Mouse (Mus musculus) gastrocnemius, postnatal 10 days (tissue): Measurements from ENCODE around the gene Prr14l. TPM values are rescaled to one million over a fixed set of nuclear protein-coding genes. Genes with fewer than 3 reads are reported as not detected.
"Not testable (repeated sequence)": the region's sequence is repeated elsewhere in the genome, so short reads cannot be mapped to it uniquely, and the experiment has no call there.

Experiments used
- DNase-seq: peaks from one replicate; pipeline ENCODE4 v3.0.0; 2021; ENCODE audit warnings: mixed read lengths
- long read RNA-seq, 2 experiments: library from polyadenylated mRNA; stranded (forward); transcript quantifications; one replicate each; pipeline ENCODE4 v2.0.0; 2021
- total RNA-seq, 2 experiments: library from RNA; stranded (reverse); gene quantifications; 2 replicates each; pipeline ENCODE4 v1.2.3; 2021

The Prr14l gene
- total RNA-seq = 10 to 100 TPM in 1 of 2 experiments, 1 to 10 TPM in 1; 8.2 to 10.0 TPM
- long read RNA-seq, experiment 1, partial matches to known transcripts = 0 of 1 reads
- long read RNA-seq, experiment 1, other reads (novel, unspliced or antisense) = 1 of 1 reads
- long read RNA-seq, experiment 2 = 0 reads

DNA sequence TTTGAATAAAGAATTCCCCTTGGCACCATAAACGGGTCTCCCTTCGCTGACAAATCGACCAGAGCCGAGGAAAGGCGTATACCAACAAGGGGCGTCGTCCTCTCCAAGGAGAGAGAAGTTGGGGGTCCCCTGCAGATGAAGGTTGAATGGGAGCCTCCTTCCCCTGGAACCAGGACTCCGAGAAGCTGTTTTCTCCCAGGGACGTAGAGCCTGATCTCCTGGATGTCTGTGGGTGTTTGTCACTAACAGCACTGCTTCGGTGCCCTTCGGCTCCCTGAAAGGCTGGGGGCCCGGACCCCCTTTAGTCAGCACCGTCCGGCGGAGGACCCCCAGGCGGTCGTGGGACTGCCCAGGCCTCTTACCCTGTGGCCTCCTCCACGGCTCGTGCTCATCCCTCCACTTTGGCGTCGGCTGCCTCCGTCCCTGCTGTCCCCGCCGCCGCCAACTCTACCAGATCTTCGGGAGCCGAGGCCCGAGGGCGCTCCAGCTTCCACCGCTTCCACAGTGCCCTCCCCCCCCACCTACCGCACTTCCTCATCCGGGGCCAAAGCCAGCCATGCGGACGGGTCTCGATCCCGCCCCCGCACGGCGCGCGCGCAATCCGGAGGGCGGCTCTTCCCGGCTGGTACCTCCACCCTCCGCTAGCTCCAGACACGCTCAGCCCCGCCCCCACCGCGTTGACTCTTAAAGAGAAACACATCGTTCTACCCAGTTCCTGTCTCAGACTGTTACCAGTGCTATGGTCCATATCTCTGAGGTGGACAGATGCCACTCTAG, at the start of gene Prr14l:
Gene Prr14l (minus strand): TSS at position 526 of the 777 bp plus-strand sequence.
- peak; percentile 100 for DNase-seq

DNA sequence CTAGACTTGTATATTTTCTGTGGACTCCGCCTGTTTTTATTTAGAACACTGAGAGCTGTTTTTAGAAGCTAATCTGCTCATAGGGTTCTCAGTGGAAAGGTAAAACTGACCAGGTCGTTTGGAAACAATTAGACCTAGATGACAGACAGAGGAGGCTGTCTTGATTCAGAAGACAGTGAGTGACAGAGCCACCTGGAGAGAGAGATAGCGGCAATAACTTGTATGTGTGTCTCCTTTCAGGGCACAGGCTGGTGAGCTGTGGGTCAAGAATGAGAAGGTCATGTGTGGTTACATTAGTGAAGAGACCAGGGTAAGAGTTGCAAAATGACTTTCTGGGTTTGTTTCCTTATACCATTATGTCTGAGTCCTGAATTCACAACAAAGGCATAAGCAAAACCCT, 32.7 kb upstream of the Prr14l start:
- no peak for DNase-seq

DNA sequence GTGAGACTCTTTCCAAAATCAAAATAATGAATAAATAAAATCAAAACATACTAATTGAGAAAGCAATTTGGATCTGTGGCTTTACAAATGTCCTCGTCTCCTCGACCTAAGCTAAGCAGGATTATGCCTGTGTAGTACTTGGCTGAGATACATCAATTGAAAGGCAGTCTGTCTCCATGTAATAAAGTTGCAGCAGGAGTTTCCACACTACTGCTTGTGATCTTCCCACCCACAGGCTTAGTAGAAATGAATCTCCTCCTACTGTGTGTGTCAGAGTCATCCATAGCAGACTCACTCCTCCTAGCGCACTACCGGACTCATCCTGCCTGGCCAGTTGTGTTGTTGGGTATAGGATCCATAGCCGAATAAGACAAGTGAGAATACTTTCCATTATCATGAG, 18.3 kb upstream of the Prr14l start:
- no peak for DNase-seq

DNA sequence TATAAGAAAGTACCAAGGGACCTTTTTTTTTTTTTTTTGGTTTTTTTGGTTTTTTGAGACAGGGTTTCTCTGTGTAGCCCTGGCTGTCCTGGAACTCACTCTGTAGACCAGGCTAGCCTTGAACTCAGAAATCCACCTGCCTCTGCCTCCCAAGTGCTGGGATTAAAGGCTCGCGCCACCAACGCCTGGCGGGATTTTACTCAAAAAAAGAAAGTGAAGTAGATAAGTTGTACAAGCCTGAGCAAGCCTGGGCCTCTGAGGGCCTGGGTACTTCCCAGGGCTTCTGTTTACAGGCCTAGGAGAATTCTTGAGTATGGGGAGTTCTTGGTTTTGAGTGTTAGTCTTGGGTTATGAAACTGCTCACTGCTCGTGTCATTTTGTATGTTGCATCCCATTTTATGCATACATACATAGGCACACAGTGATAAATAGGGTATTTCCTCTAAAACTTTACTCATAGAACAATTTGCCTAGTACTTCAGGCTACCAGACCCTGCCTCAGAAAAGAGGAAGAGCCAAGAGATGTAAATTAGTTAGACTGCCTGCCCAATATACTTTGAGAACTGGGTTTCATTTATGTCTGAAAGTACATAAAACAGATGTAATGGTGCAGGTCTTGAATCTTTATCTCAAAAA, 15.5 kb upstream of the Prr14l start:
- no peak for DNase-seq

DNA sequence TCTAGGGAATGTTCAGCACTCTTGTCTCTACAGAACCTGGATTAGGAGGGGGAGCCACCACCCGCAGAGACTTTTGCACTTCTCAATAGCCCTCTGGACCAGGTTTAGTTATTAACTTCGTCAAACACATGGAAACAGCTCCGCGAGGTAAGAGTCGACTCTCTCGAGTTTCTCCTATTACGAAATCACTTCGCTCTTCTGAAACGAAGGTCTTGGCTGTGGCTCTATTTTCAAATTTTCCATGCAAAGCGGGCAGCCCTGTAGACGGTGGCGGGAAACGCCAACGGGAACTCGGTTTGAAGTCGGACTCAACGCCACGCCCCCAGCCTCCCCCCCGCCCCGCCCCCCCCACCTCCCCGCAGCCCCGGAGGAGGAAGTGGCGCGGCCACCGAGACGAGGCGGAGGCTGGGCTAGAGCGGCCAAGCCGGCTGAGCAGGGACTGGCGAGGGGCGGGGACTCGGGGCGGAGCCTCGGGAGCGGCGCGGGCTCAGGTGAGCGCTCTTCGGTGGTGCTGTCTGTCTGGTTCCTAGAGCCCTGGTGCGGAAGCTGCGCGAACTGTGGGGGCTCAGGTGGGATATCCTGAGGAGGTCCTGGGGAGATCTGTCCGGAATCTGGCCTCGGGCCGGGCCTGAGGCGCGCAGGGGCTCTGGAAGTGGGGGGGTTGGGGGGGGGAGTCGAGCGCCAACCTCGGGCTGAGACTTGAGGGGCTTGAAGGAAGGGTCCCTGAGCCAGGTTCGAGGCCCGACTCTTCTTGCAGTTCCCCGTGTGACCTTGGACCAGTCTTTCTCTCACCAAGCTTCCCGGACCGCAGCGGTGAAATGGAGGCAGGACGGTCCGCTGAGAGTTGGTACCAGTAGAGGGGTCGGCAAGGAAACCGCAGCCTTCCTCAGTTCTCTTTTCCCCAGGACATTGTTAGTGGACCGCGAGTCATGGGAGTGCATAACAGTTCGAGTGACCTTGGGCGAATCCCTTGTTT, 9.5 kb upstream of the Prr14l start, which contains the start of gene Depdc5:
Gene Depdc5 (plus strand): TSS at position 449 of the 976 bp plus-strand sequence.
- DNase-seq = peak; percentile 91

DNA sequence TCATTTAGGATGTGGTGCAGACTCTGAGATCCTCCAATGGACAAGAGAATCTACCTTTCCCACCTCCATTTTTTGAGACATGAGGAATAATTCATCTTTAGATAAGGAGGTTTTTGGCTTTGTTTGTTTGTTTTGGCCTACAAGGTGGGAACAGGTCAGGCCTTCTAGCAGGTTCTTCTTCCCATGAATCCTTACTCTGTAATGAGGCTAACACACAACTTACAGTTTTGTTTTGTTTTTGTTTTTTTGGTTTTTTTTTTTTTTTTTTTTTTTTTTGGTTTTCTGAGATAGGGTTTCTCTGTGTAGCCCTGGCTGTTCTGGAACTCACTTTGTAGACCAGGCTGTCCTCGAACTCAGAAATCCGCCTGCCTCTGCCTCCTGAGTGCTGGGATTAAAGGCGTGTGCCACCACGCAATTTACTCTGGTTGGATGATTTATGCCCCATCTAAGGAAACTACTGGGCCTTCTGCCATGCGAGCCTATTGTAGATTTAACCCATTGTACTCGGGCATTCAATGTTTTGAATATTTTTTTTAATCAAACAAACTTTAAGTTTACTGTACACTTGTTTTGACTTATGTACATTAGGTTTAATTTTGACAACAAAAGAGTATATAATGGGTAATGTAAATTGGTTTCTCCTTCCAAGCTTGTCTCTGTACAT, 8.5 kb upstream of the Prr14l start:
- no peak for DNase-seq

DNA sequence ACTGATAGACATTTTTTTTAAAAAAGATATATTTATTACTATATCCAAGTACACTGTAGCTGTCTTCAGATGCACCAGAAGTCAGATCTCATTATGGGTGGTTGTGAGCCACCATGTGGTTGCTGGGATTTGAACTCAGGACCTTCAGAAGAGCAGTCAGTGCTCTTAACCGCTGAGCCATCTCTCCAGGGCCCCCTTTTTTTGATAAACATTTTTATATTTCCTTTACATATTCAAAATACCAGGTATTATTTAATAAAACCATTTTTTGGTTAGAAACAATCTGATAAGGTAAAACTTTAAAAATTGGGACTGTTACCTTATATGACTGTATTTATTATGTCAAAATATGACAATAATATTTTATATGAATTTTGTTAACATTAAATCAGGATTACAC, 7.0 kb upstream of the Prr14l start:
- no peak for DNase-seq

DNA sequence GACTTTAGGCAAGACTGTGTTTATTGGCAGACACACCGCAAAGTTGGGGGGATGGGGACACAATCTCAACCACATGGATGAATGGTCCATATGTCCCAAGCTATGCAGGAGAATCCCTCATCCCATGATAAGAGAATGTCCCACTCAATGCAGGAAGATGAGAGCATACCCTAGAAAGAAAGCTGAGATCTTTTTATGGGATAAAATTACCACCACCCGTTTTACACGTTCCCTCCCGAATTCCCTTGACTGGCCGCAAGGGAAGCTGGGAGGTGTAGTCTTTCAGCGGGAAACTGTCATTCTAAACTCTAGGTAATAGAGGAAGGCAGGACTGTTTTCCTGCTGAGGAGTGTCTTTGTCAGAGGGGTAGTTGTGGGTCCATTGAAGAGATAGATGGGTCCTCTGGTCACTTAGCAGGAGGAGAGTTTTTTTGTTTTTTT, 3.7 kb upstream of the Prr14l start:
- DNase-seq = peak; percentile 25

DNA sequence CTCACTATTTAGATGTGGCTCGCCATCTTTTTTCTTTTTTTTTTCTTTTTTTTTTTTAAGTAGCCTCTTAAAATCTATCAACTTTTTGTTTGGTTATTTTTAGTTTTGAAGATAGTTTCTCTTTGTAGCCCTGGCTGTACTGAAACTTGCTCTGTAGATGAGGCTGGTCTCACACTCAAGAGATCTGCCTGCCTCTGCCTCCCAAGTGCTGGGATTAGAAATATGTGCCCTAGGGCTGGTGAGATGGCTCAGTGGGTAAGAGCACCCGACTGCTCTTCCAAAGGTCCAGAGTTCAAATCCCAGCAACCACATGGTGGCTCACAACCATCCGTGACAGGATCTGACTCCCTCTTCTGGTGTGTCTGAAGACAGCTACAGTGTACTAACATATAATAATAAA, 1.2 kb upstream of the Prr14l start:
- DNase-seq = not testable (repeated sequence)

DNA sequence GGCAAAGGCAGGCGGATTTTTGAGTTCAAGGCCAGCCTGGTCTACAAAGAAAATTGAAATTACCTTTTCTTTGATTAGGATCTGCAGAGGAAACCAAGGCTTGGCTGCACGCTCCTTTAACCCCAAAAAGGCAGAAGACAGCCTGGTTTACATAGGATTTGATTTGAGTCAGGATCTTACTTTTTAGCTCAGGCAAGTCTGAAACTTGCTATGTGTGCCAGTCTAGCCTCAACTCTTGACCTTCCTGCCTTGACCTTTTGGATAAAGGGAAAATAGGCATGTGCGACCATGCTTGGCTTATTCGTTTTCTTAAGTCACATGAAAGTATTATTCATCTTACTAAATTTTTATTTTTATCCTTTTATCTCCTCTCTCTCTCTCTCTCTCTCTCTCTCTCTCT, 762 bp upstream of the Prr14l start:
- no peak for DNase-seq

DNA sequence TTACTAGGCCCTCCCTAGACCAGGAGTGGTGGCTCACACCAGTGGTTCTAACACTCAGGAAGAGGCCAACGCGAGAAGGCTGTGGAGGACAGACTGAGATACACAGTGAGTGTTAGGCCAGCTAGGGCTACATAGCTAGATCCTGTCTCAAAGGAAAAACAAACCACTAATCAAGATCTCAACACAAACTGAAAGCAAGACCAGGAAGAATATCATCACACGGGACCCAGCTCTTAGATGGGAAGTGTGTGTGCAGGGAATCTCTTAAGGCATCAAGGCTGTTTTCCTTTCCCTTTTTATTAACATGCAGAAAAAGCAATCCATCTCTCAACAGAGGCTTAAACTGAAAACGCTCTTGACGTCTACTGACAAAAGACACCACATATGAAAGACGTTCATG, 2.0 kb downstream of the Prr14l start:
- DNase-seq = no peak

DNA sequence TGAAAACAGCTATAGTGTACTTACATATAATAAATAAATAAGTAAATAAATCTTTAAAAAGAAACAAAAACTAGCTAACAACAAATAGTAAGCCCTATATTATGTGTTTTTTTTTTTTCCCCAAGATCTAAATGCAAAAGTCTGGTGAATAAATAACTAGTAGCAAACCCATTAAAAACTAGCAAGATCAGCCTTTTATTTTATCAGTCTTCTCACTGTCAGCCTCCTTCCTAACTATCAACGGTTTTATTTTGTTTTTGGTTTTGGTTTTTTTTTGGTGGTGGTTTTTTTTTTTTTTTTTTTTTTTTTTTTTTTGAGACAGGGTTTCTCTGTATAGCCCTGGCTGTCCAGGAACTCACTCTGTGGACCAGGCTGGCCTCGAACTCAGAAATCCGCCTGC, 4.5 kb downstream of the Prr14l start:
- not testable (repeated sequence) for DNase-seq

DNA sequence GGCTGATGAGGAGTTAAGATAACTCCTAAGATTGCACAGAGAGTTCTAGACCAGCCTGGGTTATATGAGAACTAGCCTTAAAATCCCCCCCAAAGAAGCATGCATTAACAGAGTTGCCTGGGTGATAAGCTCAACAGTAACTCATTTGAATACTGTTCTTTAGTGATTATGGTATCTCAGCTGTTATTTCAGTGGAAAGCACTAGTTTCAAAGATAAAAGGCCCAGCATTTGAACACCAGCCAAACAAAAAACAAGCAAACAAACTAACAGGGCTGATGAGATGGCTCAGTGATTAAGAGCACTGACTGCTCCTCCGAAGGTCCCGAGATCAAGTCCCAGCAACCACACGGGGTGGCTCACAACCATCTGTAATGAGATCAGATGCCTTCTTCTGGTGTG, 4.9 kb downstream of the Prr14l start:
- DNase-seq = no peak

DNA sequence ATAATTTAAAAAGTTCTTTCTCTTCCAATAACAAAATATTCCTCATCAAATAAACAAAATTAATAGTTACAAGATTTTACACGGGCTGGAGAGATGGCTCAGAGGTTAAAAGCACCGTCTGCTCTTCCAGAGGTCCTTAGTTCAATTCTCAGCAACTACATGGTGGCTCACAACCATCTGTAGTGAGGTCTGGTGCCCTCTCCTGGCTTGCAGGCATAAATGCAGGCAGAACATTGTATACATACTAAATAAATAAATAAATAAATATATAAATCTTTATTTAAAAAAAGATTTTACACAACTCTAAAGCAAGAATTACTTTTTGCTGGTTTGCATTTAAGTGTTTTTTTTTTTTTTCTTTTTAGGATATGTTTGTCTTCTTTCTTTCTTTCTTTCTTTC, 14.0 kb downstream of the Prr14l start:
- DNase-seq = no peak

DNA sequence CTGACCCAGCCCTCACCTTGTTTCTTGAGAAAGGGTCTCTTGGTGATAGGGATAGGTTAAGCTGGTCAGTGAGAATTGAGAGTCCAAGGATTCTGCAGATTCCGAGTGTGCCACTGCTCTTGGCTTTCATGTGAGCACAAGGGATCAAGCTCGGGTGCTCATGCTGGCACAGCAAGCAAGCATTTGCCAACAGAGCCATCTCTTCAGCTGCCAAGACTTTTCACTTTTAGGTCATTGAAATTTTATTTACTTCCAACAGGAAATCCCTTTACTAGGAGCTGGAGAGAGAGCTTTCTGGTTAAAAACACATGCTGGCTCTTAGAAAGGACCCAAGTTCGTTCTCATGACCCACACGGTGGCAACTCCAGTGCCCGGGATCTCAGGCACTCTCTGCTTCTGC, 17.1 kb downstream of the Prr14l start:
- no peak for DNase-seq

DNA sequence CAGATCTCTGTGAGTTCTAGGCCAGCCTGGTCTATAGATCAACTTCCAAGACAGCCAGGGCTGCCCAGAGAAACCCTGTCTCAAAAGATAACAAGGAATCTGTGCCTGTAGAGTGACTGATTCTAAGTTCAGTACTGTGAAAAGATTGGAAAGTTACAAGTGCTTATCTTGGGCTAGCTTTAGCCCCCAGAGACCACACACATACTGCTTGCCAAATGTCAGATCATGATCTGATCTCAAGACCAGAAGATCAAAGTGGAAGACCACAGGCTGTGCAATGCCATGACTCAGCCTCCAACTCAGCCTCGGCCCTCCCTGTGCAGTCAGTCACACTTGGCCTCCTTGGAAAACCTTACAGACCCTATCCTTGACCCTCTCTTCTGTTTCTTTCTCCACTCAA, 19.6 kb downstream of the Prr14l start:
- DNase-seq = no peak

DNA sequence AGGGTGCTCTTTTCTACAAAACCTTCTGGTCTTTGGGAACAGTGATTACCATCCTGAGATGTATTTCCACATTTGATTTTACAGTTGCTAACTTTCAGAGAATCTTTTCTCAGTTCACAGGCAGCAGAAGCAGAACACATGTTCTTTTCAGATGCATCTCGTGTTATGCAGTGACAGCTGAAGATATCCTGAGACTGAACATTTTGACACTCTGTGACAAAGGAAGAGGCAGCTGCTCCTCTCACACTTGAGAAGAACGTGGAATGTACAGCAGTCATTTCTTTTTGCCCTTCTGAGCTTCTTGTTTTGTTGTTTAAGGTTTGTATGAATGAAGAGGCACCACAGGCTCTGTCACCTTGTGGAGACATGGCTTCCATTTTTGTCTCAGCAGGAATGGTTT, 24.0 kb downstream of the Prr14l start:
- no peak for DNase-seq

DNA sequence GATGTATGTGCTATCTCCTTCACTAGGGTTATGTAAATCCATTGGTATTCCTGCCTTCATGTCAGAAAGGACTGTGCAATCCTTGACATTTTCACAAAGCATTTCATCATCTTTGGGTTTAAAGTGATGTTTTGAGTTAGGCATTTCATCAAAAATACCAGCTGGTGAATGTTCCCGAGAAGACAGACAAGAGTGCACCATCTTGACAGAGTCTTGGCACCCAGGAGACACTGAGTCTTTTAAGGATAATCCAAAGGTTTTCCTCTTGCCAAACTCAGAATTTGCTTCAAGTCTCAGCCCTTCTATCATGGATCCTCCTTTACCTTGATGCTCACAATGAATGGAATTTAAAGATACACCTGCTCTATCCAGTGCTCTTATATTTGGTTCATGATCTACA, 25.3 kb downstream of the Prr14l start:
- DNase-seq = not testable (repeated sequence)

DNA sequence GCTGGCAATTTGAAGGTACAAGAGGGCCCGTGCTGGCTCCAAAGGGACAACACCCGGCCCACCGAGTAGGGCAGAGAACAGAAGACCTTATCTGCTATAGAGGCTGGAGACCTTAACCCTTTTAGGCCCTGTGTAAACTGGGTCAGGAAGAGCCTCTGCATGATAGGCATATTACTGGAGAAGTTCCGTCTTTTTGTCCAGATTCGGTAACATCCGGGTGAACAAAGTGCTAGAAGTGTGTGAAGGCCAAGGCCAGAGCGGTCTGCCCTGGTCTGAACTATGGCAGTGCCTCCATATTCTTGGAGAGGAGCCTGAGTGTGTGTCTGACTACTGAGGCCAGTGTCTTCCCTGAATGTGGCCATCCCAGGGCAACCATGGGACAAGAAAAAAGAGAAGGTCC, 27.0 kb downstream of the Prr14l start, which contains the start of gene Gm20671:
Gene Gm20671 (minus strand): TSS at position 101 of the 400 bp plus-strand sequence.
- no peak for DNase-seq

DNA sequence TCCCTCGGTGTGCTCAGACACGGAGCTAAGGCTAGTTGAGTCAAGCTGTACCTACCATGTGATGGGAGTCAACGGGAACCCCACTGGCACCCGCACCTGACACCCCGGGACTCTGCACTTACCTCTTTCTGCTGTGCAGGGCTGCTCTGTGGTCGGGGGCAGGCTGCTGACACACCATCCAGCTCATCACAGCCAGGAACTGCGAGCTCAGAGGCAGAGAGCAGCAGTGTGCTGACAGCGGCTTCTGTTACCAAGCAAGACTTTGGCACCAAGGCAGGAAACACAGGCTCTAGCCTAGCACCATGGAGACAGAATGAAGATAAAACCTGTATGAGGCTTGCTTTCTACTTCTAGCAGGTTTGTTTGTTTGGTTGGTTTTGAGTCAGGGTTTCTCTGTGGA, 33.6 kb downstream of the Prr14l start:
- no peak for DNase-seq

DNA sequence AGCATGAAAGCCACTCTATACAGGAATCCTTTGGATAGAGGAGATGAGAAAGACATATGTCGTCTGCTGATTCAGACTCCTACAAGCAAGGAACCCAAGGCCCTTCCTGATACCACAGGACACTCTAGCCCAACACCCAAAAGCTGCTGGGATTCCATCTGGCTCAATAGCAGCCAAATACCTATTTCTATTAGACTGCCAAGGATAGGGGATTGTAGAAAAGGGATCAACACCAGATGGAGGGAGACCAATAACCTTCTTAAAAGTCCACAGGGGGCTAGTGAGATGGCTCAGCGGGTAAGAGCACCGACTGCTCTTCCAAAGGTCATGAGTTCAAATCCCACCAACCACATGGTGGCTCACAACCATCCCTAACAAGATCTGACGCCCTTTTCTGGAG, 38.7 kb downstream of the Prr14l start:
- no peak for DNase-seq

DNA sequence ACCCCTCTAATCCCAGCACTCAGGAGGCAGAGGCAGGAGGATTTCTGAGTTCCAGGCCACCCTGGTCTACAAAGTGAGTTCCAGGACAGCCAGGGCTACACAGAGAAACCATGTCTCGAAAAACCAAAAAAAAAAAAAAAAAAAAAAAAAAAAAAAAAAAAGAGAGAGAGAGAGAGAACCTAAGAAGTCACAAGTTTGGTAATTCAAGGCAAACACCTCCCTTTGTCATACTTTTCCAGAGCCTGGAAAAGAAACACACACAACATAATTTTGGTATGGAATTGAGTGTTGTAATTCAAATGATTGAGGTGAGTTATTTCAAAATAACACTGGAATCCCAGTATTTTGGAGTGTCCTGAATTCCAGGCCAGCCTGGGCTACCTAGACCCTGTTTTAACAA, 67.6 kb downstream of the Prr14l start:
- DNase-seq = not testable (repeated sequence)
